Mouse (Mus musculus) kidney, adult 2 months (tissue): ENCODE results near the gene Ext2.

Experiments
- CTCF ChIP-seq: fragments of 200-500 bp; conservative IDR thresholded peaks from 2 replicates; pipeline ENCODE4 v1.5.1; 2011; ENCODE audit warnings: low read depth, mild to moderate bottlenecking, control low read depth, low read length, moderate library complexity, mixed read lengths; ENCODE audit not compliant: insufficient read depth, insufficient read length
- POLR2A ChIP-seq: fragments of 200-500 bp; IDR thresholded peaks from one replicate; pipeline ENCODE4 v1.6.1; 2011; ENCODE audit warnings: low read depth, low read length, control low read depth

GRCm38 (mm10) chr2:93801097-93801496 is 21.3 kb downstream of the Ext2 start:
- TF ChIP-seq CTCF (no peak), POLR2A (no peak)
